Mouse (Mus musculus): ENCODE results near the gene Gm10842.

DNA sequence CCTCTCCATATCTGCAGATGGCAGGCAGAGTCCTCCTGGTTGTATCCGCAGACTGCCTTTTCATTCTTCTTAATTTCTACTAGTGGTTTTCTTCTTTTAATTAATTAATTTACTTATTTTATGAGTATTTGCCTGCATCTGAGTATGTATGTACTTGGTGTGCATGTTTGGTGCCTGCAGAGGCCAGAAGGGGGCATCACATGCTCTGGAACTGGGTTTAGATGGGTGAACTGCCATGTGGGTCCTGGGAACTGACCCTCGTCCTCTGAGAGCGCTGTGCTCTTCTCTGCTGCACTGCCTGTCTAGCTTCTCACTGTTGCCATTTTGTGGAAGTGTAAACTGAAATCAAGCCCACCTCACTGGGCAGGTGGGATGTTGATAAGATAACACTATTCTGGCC lies 38.0 kb downstream of the Gm10842 start:
- TF ChIP-seq CTCF (conservative IDR thresholded peaks at IDR 0.05; ENCODE audit: low read length): peak; percentile 44
- no peak for TF ChIP-seq POU5F1 (IDR thresholded peaks at IDR 0.05; ENCODE audit: borderline replicate concordance, low read length)
- no peak for TF ChIP-seq NANOG (IDR thresholded peaks at IDR 0.05; ENCODE audit: borderline replicate concordance, low read length)
